Mouse (Mus musculus) embryonic fibroblast, embryonic 13.5 days (primary cell): ENCODE measurements around the gene Anapc5. TPM values are rescaled to one million over a fixed set of nuclear protein-coding genes. Genes with fewer than 3 reads are reported as not detected.

ENCODE experiments used
- H3K27ac ChIP-seq: 2 replicates; pipeline ENCODE4 v1.5.1; 2012; ENCODE audit warnings: low read length, control low read depth, inconsistent platforms; ENCODE audit not compliant: insufficient read depth
- H3K4me1 ChIP-seq: 2 replicates; pipeline ENCODE4 v1.6.1; 2011; ENCODE audit warnings: low read length; ENCODE audit not compliant: control insufficient read depth, insufficient read depth
- H3K4me3 ChIP-seq: 2 replicates; pipeline ENCODE4 v1.5.1; 2011; ENCODE audit warnings: mild to moderate bottlenecking, control low read depth, low read length; ENCODE audit not compliant: insufficient read depth
- CTCF ChIP-seq: IDR thresholded peaks from 2 replicates; pipeline ENCODE4 v1.5.1; 2011; ENCODE audit warnings: mild to moderate bottlenecking, control low read depth, low read length, moderate library complexity, borderline replicate concordance; ENCODE audit not compliant: insufficient read depth
- POLR2A ChIP-seq: IDR thresholded peaks from 2 replicates; pipeline ENCODE4 v1.6.1; 2011; ENCODE audit warnings: low read depth, mild to moderate bottlenecking, control low read depth, low read length, moderate library complexity
- polyA plus RNA-seq: library from polyadenylated mRNA; stranded (reverse); fragments of >200 nt; gene quantifications from 2 replicates; pipeline ENCODE4 v1.2.4, GENCODE M21; 2011; ENCODE audit warnings: low read depth; ENCODE audit not compliant: missing spikeins, insufficient read length

Anapc5 gene
- polyA plus RNA-seq, 1 experiment: 443 TPM

DNA sequence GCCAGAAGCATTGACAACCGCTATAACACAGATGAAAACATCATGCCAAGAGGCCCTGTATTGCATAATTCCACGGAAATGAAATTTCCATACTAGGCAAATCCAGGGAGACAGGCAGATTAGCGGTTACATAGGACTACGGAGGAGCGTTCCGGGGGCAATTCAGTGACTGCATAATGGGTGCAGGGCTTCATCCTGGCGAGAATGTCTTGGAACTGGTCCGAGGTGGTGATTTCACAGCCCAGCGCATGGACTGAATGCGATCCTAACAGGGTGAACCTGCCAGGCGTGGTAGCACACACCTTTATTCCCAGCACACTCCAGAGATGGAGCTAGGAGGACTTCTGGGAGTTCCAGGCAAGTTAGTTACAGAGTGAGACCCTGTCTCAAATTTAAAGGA is 53.9 kb downstream of the Anapc5 start:
- H3K4me3 ChIP-seq: no peak overlapping the region
- no peak for TF ChIP-seq POLR2A
- no peak for TF ChIP-seq CTCF
- H3K27ac ChIP-seq: no peak overlapping the region
- peaks cover 4% of the 10 kb centered on the region; the same call in 1 of the 2 replicates for H3K4me1 ChIP-seq

DNA sequence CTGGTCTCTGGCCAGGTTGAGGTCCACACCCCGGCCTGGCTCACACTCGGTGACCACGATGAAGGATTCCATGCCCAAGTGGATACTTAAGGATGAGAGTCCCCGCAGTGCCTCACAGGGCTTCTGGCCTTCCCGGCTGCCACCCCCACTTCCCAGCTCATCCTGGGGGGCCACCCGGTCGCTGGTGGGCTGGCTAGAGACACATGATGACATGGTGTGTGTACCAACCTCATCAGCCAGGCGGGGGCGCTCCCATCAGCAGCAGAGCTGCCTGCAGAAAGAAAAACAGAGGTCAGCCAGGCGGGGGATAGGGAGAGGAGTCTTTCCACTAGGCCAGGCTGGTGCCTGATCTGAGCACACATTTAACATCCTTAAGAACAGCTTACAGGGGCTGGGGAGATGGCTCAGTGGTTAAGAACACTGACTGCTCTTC is 57.1 kb downstream of the Anapc5 start:
- Histone ChIP-seq H3K4me1 (no peaks in the 10 kb centered on the region), H3K4me3 (no peak overlapping the region), H3K27ac (no peak overlapping the region)
- TF ChIP-seq CTCF: peak; percentile 27; the same call in 1 of the 2 replicates
- no peak for TF ChIP-seq POLR2A

DNA sequence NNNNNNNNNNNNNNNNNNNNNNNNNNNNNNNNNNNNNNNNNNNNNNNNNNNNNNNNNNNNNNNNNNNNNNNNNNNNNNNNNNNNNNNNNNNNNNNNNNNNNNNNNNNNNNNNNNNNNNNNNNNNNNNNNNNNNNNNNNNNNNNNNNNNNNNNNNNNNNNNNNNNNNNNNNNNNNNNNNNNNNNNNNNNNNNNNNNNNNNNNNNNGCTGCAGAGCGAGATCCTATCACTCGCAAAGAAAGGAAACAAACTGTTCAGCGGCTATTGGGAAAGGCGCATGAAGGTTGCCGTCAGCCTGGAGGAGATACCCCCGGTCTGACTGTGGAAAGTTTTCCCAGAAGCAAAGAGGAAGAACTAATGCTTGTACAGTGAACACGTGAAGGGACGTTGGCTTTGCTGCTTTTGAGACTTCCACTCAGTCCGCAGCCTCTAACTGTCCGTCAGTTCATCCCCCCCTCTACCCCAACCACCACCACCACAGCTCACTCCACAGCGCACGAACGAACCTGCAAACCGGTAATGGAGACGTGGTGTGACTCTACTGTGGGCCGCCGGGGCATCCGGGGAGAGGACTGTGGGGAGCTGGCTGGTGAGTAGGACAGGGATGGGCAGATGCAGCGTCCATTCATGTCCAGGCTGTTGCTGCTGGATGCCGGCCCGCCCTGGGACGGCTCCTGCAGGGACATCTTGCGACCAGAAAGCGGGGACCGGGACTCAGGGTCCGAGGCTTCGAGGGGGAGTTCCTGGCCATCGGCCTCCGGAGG is 57.7 kb downstream of the Anapc5 start:
- Histone ChIP-seq H3K4me3 (no peak overlapping the region), H3K4me1 (no peaks in the 10 kb centered on the region), H3K27ac (no peak overlapping the region)
- TF ChIP-seq POLR2A: no peak
- no peak for TF ChIP-seq CTCF

DNA sequence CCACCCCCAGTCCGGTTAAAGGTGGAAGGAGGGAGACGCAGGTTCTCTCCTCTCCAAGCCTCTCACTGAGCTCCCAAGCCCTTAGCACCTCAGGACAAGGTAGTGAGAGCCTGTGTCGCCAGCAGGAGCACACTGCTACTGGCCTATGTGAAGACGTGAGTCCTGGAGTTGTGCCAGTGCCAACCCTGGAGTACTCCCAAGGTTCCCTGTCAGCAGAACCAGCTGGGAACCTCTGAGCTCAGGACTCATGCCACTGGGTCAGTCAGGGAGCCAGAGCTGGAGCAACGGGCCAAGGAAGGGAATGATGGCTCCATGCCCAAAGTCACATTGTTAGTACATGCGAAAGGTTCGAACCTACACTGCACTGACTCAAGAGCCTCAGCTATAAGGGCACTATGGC is 64.5 kb downstream of the Anapc5 start:
- H3K4me1 ChIP-seq: no peaks in the 10 kb centered on the region
- no peak overlapping the region for H3K27ac ChIP-seq
- H3K4me3 ChIP-seq: no peak overlapping the region
- TF ChIP-seq CTCF (no peak), POLR2A (no peak)

DNA sequence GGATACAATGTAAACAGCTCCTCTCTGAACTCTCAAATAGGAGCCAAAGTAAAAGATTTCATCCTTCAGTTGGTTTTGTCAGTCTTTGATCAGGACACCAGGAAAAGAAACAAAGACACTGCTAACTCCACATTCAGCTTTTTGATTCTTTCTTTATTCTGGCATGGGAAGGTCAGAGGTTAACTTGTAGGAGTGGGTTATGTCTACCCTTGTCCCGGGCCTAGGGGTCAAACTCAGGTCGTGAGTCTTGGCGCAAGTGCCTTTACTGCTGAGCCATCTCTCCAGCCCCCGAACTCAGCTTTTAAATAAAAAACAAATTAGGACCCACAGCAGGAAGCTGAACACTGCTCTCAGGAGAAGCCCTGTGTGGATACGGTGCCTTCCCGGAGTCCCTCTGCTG is 65.0 kb downstream of the Anapc5 start:
- H3K4me3 ChIP-seq: no peak overlapping the region
- no peak for TF ChIP-seq CTCF
- H3K27ac ChIP-seq: no peak overlapping the region
- H3K4me1 ChIP-seq: no peaks in the 10 kb centered on the region

DNA sequence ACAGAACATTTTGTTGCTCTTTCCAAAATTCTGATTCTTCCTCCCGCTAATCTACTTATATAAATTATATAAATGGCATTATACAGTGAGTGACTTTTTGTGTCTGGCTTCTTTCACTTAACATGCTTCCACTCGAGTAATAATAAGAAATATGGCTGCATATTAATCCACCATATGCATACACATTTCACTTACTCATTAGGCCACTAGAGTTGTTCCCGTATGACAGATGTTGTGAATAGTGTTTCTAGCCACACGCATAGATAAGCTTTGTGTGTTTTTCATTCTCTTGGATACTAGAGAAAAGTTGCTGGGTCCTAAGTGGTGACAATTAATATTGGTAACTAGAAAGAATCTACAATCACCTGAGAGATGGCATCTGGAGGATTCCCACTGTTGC is 65.5 kb downstream of the Anapc5 start:
- TF ChIP-seq POLR2A: no peak
- no peak for TF ChIP-seq CTCF
- no peak overlapping the region for H3K4me3 ChIP-seq
- H3K27ac ChIP-seq: no peak overlapping the region
- no peaks in the 10 kb centered on the region for H3K4me1 ChIP-seq

DNA sequence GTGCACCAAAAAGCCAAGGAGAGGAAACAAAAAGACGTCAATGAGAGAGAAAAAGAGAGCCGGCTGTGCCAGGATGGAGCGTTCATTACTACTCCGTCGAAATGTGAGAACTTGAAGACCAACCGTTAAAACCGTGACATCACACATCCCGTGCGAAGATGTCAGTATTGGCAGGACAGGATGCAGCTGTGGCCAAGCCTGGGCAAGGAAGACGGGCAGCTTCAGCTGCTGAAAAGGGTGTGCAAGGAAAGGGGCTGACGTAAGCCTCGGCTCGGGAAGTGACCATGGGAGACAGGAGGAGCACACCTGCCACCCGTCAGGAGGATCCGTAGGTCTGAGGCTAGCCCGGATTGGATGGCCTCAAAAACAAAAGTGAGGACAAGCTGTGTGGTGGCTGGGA is 66.7 kb downstream of the Anapc5 start:
- Histone ChIP-seq H3K4me1 (no peaks in the 10 kb centered on the region), H3K4me3 (no peak overlapping the region), H3K27ac (no peak overlapping the region)
- TF ChIP-seq POLR2A: no peak
- TF ChIP-seq CTCF: no peak

DNA sequence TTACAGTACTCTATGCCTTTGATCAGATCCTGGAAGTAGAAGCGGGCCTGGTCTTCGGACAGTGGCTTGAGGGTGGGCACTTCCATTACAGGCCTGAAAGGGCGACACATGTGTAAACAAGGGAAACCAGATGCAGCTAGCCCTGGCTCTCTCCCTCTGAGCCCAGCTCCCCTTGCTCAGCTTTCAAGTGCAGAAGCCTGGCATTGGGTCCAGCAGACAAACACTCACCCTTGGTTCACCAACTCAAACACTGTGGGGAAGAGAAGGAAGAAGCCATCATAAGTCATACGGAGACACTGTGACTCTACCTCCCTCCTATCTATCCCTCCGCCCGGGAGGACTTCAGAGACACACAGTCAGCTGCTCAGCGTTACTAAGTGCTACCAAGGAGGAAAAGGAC is 73.2 kb downstream of the Anapc5 start:
- TF ChIP-seq CTCF: no peak
- no peak for TF ChIP-seq POLR2A
- Histone ChIP-seq H3K4me1 (no peaks in the 10 kb centered on the region), H3K4me3 (no peak overlapping the region), H3K27ac (no peak overlapping the region)

DNA sequence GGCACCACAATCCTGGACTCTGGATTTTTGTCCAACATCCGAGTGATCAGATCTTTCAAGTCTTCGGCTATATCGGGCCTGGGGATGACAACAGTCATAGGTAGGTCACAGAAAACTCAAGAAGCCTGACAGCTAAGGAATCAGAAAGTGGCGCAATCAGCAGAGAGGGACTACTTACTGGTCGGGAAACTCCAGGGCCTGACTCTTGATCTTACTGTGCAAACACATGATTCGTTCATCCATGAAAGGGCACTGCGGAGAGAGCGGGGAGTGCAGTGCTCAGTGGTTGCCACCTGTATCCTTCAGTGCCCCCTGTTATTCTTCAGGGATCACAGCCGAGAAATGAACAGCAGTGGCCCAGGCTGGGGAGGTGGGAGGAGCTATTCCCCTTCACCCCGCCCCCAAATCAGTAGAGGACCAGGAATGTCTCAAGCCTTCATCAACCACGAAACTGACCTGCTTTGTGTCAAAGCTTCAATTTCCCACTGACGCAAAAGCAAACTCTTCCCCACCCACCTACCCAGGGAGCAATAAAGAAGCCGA is 77.2 kb downstream of the Anapc5 start:
- no peak for TF ChIP-seq POLR2A
- TF ChIP-seq CTCF: no peak
- Histone ChIP-seq H3K4me1 (no peaks in the 10 kb centered on the region), H3K27ac (no peak overlapping the region), H3K4me3 (no peak overlapping the region)

Other genes with a start within 250 kb of the Anapc5 start
- gene Ift81, start 206.8 kb downstream of the Anapc5 start, polyA plus RNA-seq: 27.9 and 49.1 TPM in 2 replicates
- gene P2rx7, start 177.4 kb downstream of the Anapc5 start, polyA plus RNA-seq: 1.2 and 1.4 TPM in 2 replicates
- 43.1 and 52.3 TPM in 2 replicates for gene P2rx4, start 113.8 kb downstream of the Anapc5 start, polyA plus RNA-seq
- gene Camkk2, start 41.9 kb downstream of the Anapc5 start, polyA plus RNA-seq: 18.8 and 22.7 TPM in 2 replicates
- 28.2 and 32.7 TPM in 2 replicates for gene Rnf34, start 28.7 kb upstream of the Anapc5 start, polyA plus RNA-seq
- gene Kdm2b, start 168.5 kb upstream of the Anapc5 start, polyA plus RNA-seq: 18.0 and 22.4 TPM in 2 replicates
- 9.3 and 10.6 TPM in 2 replicates for gene Orai1, start 193.7 kb upstream of the Anapc5 start, polyA plus RNA-seq
- not detected in 2 replicates for gene Morn3, start 225.7 kb upstream of the Anapc5 start, polyA plus RNA-seq
- 5.5 and 9.1 TPM in 2 replicates for gene Tmem120b, start 247.1 kb upstream of the Anapc5 start, polyA plus RNA-seq